Comparison of ENCODE assay signal across 10 mouse cellular contexts in genomic region chr8:77214665-77215064, GRCm38 (mm10).
DNase-seq lines count a peak whose midpoint lies in the region; ATAC-seq and TF ChIP-seq lines count a peak whose summit lies in the region.
"Had no signal": no experiment of that assay in that cellular context is flagged by ENCODE, and none has a peak within 500 bp of the region (broad histone marks: within the 10 kb centered on the region; RNA-seq: fewer than 3 reads in every experiment).

No protein-coding gene starts in this region.

- no peaks in the 10 kb centered on the region for H3K9me3 ChIP-seq in heart, embryonic 14.5 days (ENCODE audit: control insufficient read depth, low read length)
- no peaks in the 10 kb centered on the region for H3K9me3 ChIP-seq in heart, embryonic 11.5 days (replicated peaks; ENCODE audit: control insufficient read depth, low read length)
- H3K9me3 ChIP-seq in intestine, embryonic 14.5 days (ENCODE audit: control insufficient read depth, low read length), result no peaks in the 10 kb centered on the region
- H3K9me3 ChIP-seq: G1E; heart, embryonic 12.5 days had no signal

- no peak overlapping the region for H3K9ac ChIP-seq in heart, embryonic 14.5 days (ENCODE audit: low read length)
- H3K9ac ChIP-seq in heart, embryonic 11.5 days (ENCODE audit: low read depth, low read length), result no peak overlapping the region
- no peak overlapping the region for H3K9ac ChIP-seq in intestine, embryonic 14.5 days (ENCODE audit: low read length)
- H3K9ac ChIP-seq: heart, embryonic 12.5 days had no signal

- H3K4me3 ChIP-seq in heart, embryonic 14.5 days (ENCODE audit: control insufficient read depth in 1 of 2, insufficient read depth in 1 of 2, low read depth in 1 of 2, low read length in 2 of 2), result no peak overlapping the region
- no peak overlapping the region for H3K4me3 ChIP-seq in heart, embryonic 11.5 days (ENCODE audit: low read depth, low read length)
- H3K4me3 ChIP-seq in lung, adult 2 months (replicated peaks; ENCODE audit: extremely low read depth, low read depth, low read length), result no peak overlapping the region
- no peak overlapping the region for H3K4me3 ChIP-seq in intestine, embryonic 14.5 days (ENCODE audit: low read depth, low read length)
- H3K4me3 ChIP-seq: heart, embryonic 12.5 days had no signal

- peaks cover 4 to 5% of the 10 kb centered on the region in 2 experiments; a peak in 2 of 4 replicates for H3K4me1 ChIP-seq in heart, embryonic 14.5 days (ENCODE audit: control insufficient read depth in 2 of 2, insufficient read depth in 2 of 2, low read length in 2 of 2)
- no peaks in the 10 kb centered on the region for H3K4me1 ChIP-seq in heart, embryonic 11.5 days (ENCODE audit: control insufficient read depth, insufficient read depth, low read length)
- H3K4me1 ChIP-seq in lung, adult 2 months (ENCODE audit: control insufficient read depth, insufficient read depth, low read length), result no peaks in the 10 kb centered on the region
- H3K4me1 ChIP-seq in intestine, embryonic 14.5 days (replicated peaks; ENCODE audit: control insufficient read depth, insufficient read depth, low read length), result peaks cover 10% of the 10 kb centered on the region

- no peak for TF ChIP-seq POLR2A in lung, adult 2 months (IDR thresholded peaks at IDR 0.05; ENCODE audit: borderline replicate concordance, extremely low read depth, low read depth, low read length)

- DNase-seq in lung, adult 18-20 months, result peak; percentile 30 to 62
- no peak for DNase-seq in lung, adult 2 months
- DNase-seq in intestine, embryonic 14.5 days (ENCODE audit: low spot score), result peak; percentile 59
- DNase-seq in lung, postnatal 4 days, result peak; percentile 28 to 51
- DNase-seq in thymus, postnatal 4 days, result no peak
- DNase-seq in gastrocnemius, postnatal 10 days, result no peak

- TF ChIP-seq CTCF in lung, adult 2 months (IDR thresholded peaks at IDR 0.05; ENCODE audit: insufficient read depth, low read length), result no peak

- H3K27me3 ChIP-seq in heart, embryonic 14.5 days (ENCODE audit: control insufficient read depth, insufficient read depth, low read length), result no peaks in the 10 kb centered on the region
- no peaks in the 10 kb centered on the region for H3K27me3 ChIP-seq in heart, embryonic 11.5 days (ENCODE audit: control insufficient read depth, insufficient read depth, low read length)
- H3K27me3 ChIP-seq in intestine, embryonic 14.5 days (replicated peaks; ENCODE audit: control insufficient read depth, insufficient read depth, low read length), result no peaks in the 10 kb centered on the region
- H3K27me3 ChIP-seq: heart, embryonic 12.5 days had no signal

- H3K36me3 ChIP-seq in heart, embryonic 14.5 days (ENCODE audit: control insufficient read depth, insufficient read depth, low read length), result no peaks in the 10 kb centered on the region
- no peaks in the 10 kb centered on the region for H3K36me3 ChIP-seq in heart, embryonic 11.5 days (ENCODE audit: control insufficient read depth, insufficient read depth, low read length)
- no peaks in the 10 kb centered on the region for H3K36me3 ChIP-seq in intestine, embryonic 14.5 days (ENCODE audit: control insufficient read depth, insufficient read depth, low read length)
- H3K36me3 ChIP-seq: G1E; heart, embryonic 12.5 days had no signal

- H3K27ac ChIP-seq in heart, embryonic 14.5 days (replicated peaks in 1 of 2; ENCODE audit: control insufficient read depth in 1 of 2, insufficient read depth in 1 of 2, low read depth in 2 of 2, low read length in 2 of 2), result 0 out of 4 replicates have a peak overlapping the region, but pooled peaks of 1 of the 2 experiments have one; percentile 15
- H3K27ac ChIP-seq in heart, embryonic 11.5 days (ENCODE audit: low read depth, low read length), result no peak overlapping the region
- peak overlapping the region; percentile 48 for H3K27ac ChIP-seq in intestine, embryonic 14.5 days (ENCODE audit: low read depth)

- H3K4me2 ChIP-seq in heart, embryonic 14.5 days (ENCODE audit: low read length), result peak overlapping the region; percentile 24; the same call in 1 of the 2 replicates
- no peak overlapping the region for H3K4me2 ChIP-seq in heart, embryonic 11.5 days
- peak overlapping the region; percentile 31 for H3K4me2 ChIP-seq in intestine, embryonic 14.5 days (ENCODE audit: low read length)
- H3K4me2 ChIP-seq: heart, embryonic 12.5 days had no signal

- ATAC-seq in heart, embryonic 14.5 days (ENCODE audit: insufficient number of reproducible peaks, insufficient read depth, low FRiP score, low read depth), result no peak
- ATAC-seq in heart, embryonic 11.5 days (replicated peaks; ENCODE audit: insufficient number of reproducible peaks, low FRiP score, low TSS enrichment), result no peak
- no peak for ATAC-seq in intestine, embryonic 14.5 days (replicated peaks; ENCODE audit: low FRiP score, low TSS enrichment, low read depth)

- 57% methylated on average over 8 of the region's 8 CpGs for WGBS in heart, embryonic 14.5 days
- 70% methylated on average over 8 of the region's 8 CpGs for WGBS in heart, embryonic 11.5 days (ENCODE audit: insufficient replicate concordance)
- WGBS in lung, adult 2 months, result 34% methylated on average over 8 of the region's 8 CpGs
- WGBS in intestine, embryonic 14.5 days, result 30% methylated on average over 8 of the region's 8 CpGs

Comparison
In these comparisons a context has a peak if more than half of its experiments do, and no peak if none do; other contexts are left out.
1. DNase-seq: peak in lung, adult 18-20 months (2 of 2), intestine, embryonic 14.5 days (single experiment) and lung, postnatal 4 days (2 of 2); none in lung, adult 2 months (single experiment), thymus, postnatal 4 days (single experiment) and gastrocnemius, postnatal 10 days (single experiment).